In genomic region chr11:16001953-16002352, GRCm38 (mm10) we compare ENCODE assay signal across 21 mouse cellular contexts.
DNase-seq lines count a peak whose midpoint lies in the region; ATAC-seq lines count a peak whose summit lies in the region.
"Had no signal": no experiment of that assay in that cellular context is flagged by ENCODE, and none has a peak within 500 bp of the region (broad histone marks: within the 10 kb centered on the region; RNA-seq: fewer than 3 reads in every experiment).

No protein-coding gene starts in this region.

- peak; percentile 95 for ATAC-seq in frontal cortex, adult (ENCODE audit: low TSS enrichment)
- ATAC-seq in activated CD4-positive, CD25-positive, alpha-beta regulatory T cell, adult 4 months = no peak
- ATAC-seq: CD4-positive, CD25-positive, alpha-beta regulatory T cell, adult 4 months; Patski had no signal

- DNase-seq in frontal cortex, postnatal 25 days (ENCODE audit: low spot score in 2 of 2) = no peak
- peak; percentile 3 to 9 for DNase-seq in frontal cortex, adult 2 months (ENCODE audit: extremely low spot score in 1 of 2, low spot score in 1 of 2)
- no peak for DNase-seq in frontal cortex, postnatal 10 days (ENCODE audit: low spot score in 2 of 2)
- peak; percentile 10 for DNase-seq in brain, adult 2 months (ENCODE audit: low read depth, low spot score)
- peak; percentile 16 for DNase-seq in telencephalon, adult 2 months (ENCODE audit: low read depth, low spot score)
- no peak for DNase-seq in right cerebral cortex, postnatal 25 days
- DNase-seq: adrenal gland, adult 2 months; adrenal gland, adult 8-10 months; adrenal gland, postnatal 10 days; adrenal gland, postnatal 14 days; adrenal gland, postnatal 25 days; adrenal gland, postnatal 36 days; B cell, adult 2 months; cerebellum, adult 11 months; cerebellum, adult 11-12 months; cerebellum, adult 18-20 months; cerebellum, adult 2 months had no signal

Comparison
In these comparisons a context has a peak if more than half of its experiments do, and no peak if none do; other contexts are left out.
1. DNase-seq: peak in frontal cortex, adult 2 months (2 of 2), brain, adult 2 months (single experiment) and telencephalon, adult 2 months (single experiment); none in frontal cortex, postnatal 25 days (0 of 2), frontal cortex, postnatal 10 days (0 of 2) and right cerebral cortex, postnatal 25 days (single experiment).